Mouse (Mus musculus): ENCODE data around the gene Adgrv1.

DNA sequence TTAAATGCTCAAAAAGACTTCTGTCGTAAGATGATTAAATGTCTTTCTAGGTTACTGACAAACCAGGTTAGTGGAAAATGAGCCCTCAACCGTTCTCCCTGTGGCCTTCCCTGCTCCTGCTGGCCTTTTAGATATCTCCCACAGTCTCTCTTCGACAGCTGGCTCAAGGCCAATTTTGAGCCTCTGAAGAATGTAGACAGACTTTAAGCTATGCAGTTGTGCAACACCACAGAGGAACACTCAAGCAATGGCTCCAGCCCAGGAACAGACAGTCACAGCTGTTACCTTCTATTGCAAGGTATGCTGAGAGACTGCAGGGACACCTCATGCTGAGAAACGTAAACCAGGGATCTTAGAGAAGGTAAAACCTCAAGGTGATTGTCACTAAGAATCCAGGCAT, 529.2 kb downstream of the Adgrv1 start:
- no peak for TF ChIP-seq CTCF (IDR thresholded peaks at IDR 0.05; ENCODE audit: borderline replicate concordance, insufficient read depth, low read length)
- no peak for TF ChIP-seq POLR2A (IDR thresholded peaks at IDR 0.05; ENCODE audit: low read depth, low read length)

All from embryonic fibroblast, embryonic 13.5 days (primary cell).